Mouse (Mus musculus) olfactory bulb, adult 2 months (tissue): ENCODE data around the gene Phka2. TPM values are rescaled to one million over a fixed set of nuclear protein-coding genes. Genes with fewer than 3 reads are reported as not detected.

Experiments
- H3K27ac ChIP-seq: fragments of 200-500 bp; 2 replicates; pipeline ENCODE4 v1.5.1; 2012; ENCODE audit warnings: low read depth, low read length; ENCODE audit not compliant: insufficient read depth
- H3K4me1 ChIP-seq: fragments of 200-500 bp; 2 replicates; pipeline ENCODE4 v1.6.1; 2012; ENCODE audit warnings: low read length; ENCODE audit not compliant: control insufficient read depth, insufficient read depth
- H3K4me3 ChIP-seq: fragments of 200-500 bp; 2 replicates; pipeline ENCODE4 v1.5.1; 2012; ENCODE audit warnings: mild to moderate bottlenecking, low read depth, low read length, moderate library complexity; ENCODE audit not compliant: insufficient read depth
- CTCF ChIP-seq: fragments of 200-500 bp; IDR thresholded peaks from 2 replicates; pipeline ENCODE4 v1.5.1; 2012; ENCODE audit warnings: low read depth, mild to moderate bottlenecking, low read length, moderate library complexity; ENCODE audit not compliant: insufficient read depth
- POLR2A ChIP-seq: fragments of 200-500 bp; IDR thresholded peaks from 2 replicates; pipeline ENCODE4 v1.6.1; 2012; ENCODE audit warnings: mild to moderate bottlenecking, low read depth, low read length, moderate library complexity; ENCODE audit not compliant: insufficient read depth
- WGBS: fragments of 180-500 bp; shearing (Covaris S2); methylation state at CpG from one replicate; pipeline ENCODE4 v1.1.7; 2018; 5-methylcytosine and 5-hydroxymethylcytosine counted together
- polyA plus RNA-seq: library from polyadenylated mRNA; stranded (reverse); fragments of >200 nt; gene quantifications from 2 replicates; pipeline ENCODE4 v1.2.4, GENCODE M21; 2012; ENCODE audit warnings: low replicate concordance; ENCODE audit not compliant: missing spikeins, insufficient read depth, insufficient read length

Gene Phka2
- polyA plus RNA-seq, 1 experiment = not detected

DNA sequence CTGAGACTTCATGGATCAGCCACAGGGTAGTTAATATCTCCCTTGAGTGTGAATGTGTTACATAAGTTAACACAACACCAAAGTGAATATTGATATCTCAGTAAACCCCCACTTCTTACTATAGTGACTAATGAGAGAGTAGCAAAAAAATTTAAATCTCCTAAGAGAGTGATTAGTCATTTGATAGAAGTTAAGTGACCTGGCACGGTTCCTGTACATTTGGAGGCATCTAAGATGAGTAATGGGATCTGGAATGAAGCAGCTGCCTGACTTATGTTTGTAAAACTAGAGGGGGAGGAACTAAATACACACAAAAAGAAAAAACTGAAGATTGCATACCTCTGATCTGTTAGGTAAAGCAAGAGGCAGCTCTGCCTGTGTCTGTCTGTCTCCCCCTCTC, 7.1 kb downstream of the Phka2 start:
- no peak overlapping the region for H3K27ac ChIP-seq
- no peaks in the 10 kb centered on the region for H3K4me1 ChIP-seq
- no peak for TF ChIP-seq POLR2A
- TF ChIP-seq CTCF = no peak
- no peak overlapping the region for H3K4me3 ChIP-seq
- WGBS = 70% methylated on average over 1 of the region's 1 CpGs

DNA sequence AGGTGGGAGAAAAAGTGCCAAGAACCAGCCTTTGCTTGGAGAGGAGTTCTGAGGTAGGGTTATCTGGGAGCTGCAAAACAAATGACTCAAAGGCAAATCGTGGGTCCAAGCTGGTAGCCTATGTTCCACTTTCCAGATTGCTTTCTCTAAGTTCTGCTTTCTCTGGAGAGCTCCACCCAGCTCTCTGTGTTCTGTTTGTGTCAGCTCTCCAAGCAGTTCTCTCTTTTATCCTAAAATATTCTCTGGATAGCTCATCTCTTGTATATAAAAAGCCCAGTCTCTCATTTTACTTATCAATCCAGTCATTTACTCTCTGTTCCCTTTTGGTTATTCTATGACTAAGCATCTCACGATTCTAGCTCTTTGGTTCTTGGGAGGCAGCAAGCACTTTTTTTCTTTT, 8.2 kb downstream of the Phka2 start:
- TF ChIP-seq CTCF = no peak
- no peak for TF ChIP-seq POLR2A
- WGBS = 53% methylated on average over 2 of the region's 2 CpGs
- no peak overlapping the region for H3K4me3 ChIP-seq
- no peak overlapping the region for H3K27ac ChIP-seq
- H3K4me1 ChIP-seq = no peaks in the 10 kb centered on the region

DNA sequence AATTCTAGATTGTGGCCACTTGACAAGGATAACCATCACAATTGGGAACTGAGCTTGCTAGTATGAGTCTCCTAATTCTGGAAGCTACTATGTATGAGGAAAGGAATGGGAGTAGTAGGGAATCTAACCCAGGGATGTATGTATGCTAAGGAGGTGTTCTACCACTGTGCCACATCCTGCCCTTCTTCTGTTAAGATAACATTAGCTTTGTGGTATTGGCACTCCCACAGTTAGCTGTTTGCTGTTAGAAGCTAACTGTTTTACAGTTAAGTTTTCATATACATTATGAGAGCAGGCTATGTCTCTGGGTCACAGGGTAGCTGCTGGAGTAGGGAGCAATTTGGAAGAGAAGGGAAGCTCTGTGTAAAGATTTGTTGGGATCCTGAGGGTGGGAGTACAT, 14.1 kb downstream of the Phka2 start:
- Histone ChIP-seq H3K27ac (no peak overlapping the region), H3K4me3 (no peak overlapping the region), H3K4me1 (no peaks in the 10 kb centered on the region)
- TF ChIP-seq CTCF (no peak), POLR2A (no peak)

DNA sequence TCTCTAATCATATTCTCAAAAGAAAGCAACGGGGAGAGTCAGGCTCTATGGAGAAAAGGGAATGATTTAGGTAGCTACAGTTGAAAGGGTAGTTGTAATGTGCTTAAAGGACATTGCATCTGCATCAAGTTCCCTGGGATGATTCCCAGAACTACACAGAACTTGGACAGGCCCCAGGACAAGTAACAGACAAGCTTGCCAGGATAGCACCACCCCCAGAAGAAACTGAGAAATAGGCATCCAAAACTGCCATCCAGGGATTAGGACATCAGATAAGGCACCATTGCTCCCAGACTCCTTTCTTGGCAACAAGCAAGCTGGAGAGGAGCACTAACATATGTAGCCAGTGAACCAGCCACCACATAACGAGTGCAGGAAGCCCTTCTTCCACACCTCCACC, 40.8 kb downstream of the Phka2 start:
- no peaks in the 10 kb centered on the region for H3K4me1 ChIP-seq
- no peak for TF ChIP-seq CTCF
- TF ChIP-seq POLR2A = no peak
- no peak overlapping the region for H3K27ac ChIP-seq
- 49% methylated on average over 2 of the region's 2 CpGs for WGBS
- no peak overlapping the region for H3K4me3 ChIP-seq

DNA sequence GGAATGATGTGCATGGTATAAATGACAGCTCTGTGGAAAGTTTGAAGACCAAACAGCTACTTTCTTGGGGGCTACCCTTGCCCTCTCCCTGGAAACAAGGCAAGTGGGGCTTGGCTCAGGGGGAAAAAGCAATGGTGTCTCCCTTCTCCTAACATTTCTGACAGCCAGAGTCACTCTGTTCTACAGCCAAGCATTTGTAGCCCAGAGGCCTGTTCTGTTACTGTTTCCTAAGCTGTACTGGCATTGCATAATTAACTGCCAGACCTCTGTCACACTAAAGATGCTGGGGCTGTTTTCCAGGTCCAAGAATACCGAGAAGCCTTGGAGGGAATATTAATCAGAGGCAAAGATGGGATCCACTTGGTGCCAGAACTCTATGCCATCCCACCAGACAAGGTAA, 46.9 kb downstream of the Phka2 start:
- no peak for TF ChIP-seq POLR2A

DNA sequence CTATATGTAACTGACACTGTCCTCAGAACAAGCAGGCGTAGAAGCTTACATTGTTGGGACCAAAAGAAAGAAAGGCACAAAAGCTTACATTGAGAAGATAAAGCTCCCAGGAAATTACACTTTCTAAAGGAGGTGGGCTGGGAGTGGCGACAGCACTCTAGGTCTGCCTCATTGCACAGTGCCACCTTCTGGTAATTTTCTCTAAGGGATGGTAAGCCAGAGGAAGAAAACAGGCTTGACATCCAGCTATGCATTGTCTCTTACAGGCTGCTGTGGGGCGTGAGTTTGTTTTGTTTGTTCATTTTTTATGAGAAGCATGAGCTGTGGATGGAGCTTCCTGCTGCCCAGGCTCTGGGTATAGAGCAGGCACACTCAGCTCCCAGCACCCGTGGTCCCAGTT, 50.1 kb downstream of the Phka2 start:
- no peak overlapping the region for H3K27ac ChIP-seq
- no peak for TF ChIP-seq POLR2A
- no peak for TF ChIP-seq CTCF
- H3K4me1 ChIP-seq = no peaks in the 10 kb centered on the region
- no peak overlapping the region for H3K4me3 ChIP-seq
- WGBS = 60% methylated on average over 4 of the region's 4 CpGs

More for the DNA sequence above, 46.9 kb downstream of the Phka2 start:
- Histone ChIP-seq H3K4me1 (no peaks in the 10 kb centered on the region), H3K27ac (no peak overlapping the region), H3K4me3 (no peak overlapping the region)
- 44% methylated on average over 1 of the region's 1 CpGs for WGBS

DNA sequence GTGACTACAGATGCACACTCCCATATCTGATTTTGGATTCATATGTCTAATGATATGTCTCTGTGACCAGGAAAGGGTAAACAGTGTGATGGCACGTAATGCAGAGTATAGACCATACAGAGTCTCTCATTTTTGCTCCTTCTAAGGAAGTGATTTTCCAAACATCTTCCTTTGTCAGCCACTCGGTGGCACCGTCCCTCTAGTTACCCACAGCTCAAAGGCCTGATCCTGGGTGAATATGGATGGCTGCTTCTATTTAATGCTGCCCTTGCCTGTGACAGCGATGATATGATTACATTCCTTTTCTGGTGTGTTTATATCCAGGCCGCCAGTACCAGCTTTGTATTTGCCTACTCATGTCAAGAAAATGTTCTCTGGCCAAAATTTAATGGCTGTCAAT, 81.6 kb downstream of the Phka2 start:
- WGBS = 49% methylated on average over 5 of the region's 5 CpGs
- Histone ChIP-seq H3K4me3 (no peak overlapping the region), H3K4me1 (peaks cover 29% of the 10 kb centered on the region), H3K27ac (no peak overlapping the region)
- TF ChIP-seq POLR2A = no peak
- TF ChIP-seq CTCF = no peak

DNA sequence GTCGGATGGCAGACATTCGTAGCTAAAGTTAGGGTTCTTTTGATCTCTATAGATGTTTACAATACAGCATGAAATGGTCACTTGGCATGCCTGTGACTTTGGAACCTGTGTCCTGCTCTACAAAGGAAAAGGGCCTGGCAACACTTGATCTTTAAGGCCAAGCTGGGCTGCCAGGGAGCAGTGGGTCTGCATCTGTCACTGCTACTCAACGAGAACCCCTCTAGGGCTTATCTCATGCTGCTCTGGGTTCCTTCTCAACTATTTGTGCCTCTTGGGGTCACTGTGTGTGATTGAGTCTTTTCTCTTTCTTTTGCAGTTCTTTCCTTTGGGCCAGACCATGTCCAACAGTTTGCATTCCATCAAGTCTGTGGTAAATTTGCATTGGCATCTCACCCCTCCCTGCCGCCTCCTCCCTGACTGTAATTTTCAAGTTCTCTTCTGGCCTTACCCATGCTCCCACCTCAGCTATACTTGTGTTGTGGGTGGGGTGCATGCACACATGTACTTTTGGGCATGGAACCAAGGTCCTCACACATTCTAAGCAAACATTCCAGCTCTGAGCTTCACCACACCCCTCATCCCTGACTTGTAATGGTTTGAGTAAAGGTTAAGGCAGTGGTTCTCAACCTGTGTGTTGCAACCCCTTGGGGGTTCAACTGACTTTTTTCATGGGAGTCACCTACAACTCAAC, 82.3 kb downstream of the Phka2 start:
- Histone ChIP-seq H3K4me1 (peaks cover 35% of the 10 kb centered on the region), H3K27ac (peak overlapping the region; percentile 44; the same call in 1 of the 2 replicates), H3K4me3 (no peak overlapping the region)
- WGBS = 95% methylated on average over 4 of the region's 4 CpGs
- TF ChIP-seq POLR2A = no peak
- TF ChIP-seq CTCF = no peak

DNA sequence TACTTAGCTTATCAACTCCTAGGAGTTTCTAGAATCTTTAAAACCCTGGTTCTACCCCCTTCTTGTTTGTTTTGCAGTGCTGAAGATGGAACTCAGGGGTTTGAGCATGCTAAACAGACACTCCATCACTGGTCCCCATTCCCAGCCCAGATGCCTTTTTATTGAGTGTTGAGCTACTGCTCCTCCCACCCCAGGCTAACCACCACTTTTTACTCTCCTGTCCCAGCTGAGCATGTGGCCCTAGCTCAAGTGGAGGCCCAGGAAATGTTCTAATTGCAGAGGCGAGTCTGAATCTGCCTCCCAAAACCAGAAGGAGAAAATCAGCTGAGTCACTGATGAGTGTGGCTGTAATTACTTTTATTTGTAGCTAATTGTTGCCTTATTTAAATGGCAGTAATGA, 83.1 kb downstream of the Phka2 start:
- WGBS = 26% methylated on average over 1 of the region's 1 CpGs
- H3K4me3 ChIP-seq = no peak overlapping the region
- no peak overlapping the region for H3K27ac ChIP-seq
- peaks cover 35% of the 10 kb centered on the region for H3K4me1 ChIP-seq
- TF ChIP-seq CTCF = no peak
- TF ChIP-seq POLR2A = no peak

DNA sequence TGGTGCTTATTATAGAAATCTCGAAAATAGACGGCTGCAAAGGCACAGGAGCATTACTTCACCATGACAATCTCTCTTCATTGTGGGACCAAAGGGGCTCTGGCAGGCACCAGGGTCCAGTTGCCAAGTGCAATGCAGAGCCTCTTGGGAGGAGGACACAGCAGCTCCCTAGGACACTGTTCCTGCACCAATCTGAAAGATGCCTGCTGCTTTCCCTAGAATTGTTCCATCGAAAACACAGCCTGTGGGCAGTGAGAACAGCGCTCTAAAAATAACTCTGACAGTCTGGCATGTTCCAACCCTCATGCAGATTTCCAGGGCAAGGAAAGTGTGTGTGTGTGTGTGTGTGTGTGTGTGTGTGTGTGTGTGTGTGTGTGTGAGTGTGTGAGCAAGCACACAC, 86.6 kb downstream of the Phka2 start:
- Histone ChIP-seq H3K4me1 (peaks cover 45% of the 10 kb centered on the region), H3K27ac (peak overlapping the region; percentile 53; the same call in 1 of the 2 replicates), H3K4me3 (no peak overlapping the region)
- 27% methylated on average over 4 of the region's 4 CpGs for WGBS
- TF ChIP-seq POLR2A = no peak
- TF ChIP-seq CTCF = no peak
